10 mouse cellular contexts compared by ENCODE assay signal in genomic region chr5:129782211-129782610, GRCm38 (mm10). TPM values are rescaled to one million over a fixed set of nuclear protein-coding genes. Genes with fewer than 3 reads are reported as not detected.
DNase-seq lines count a peak whose midpoint lies in the region; ATAC-seq and TF ChIP-seq lines count a peak whose summit lies in the region.
"Had no signal": no experiment of that assay in that cellular context is flagged by ENCODE, and none has a peak within 500 bp of the region (broad histone marks: within the 10 kb centered on the region; RNA-seq: fewer than 3 reads in every experiment).

No protein-coding gene starts in this region.

- peak; percentile 25 to 34 for DNase-seq in cerebellum, postnatal 10 days
- peak; percentile 17 to 32 for DNase-seq in layer of hippocampus, postnatal 10 days (ENCODE audit: low spot score in 2 of 2)
- DNase-seq in layer of hippocampus, adult 8-10 months (ENCODE audit: low spot score in 2 of 2) = no peak
- DNase-seq in CH12.LX (ENCODE audit: extremely low read depth) = peak; percentile 57
- peak; percentile 48 for DNase-seq in fibroblast of lung, adult 2 months (ENCODE audit: low read depth)
- DNase-seq in spleen, adult 18-20 months = no peak

- no peaks in the 10 kb centered on the region for H3K27me3 ChIP-seq in CH12.LX (replicated peaks)
- H3K27me3 ChIP-seq: embryonic facial prominence, embryonic 12.5 days had no signal

- H3K4me2 ChIP-seq in CH12.LX (ENCODE audit: insufficient read depth, low read depth, poor library complexity, severe bottlenecking) = no peak overlapping the region
- H3K4me2 ChIP-seq: embryonic facial prominence, embryonic 12.5 days had no signal

- H3K27ac ChIP-seq in CH12.LX (ENCODE audit: insufficient read depth, low read depth) = no peak overlapping the region
- H3K27ac ChIP-seq: embryonic facial prominence, embryonic 12.5 days had no signal

- no peak for TF ChIP-seq POLR2A in CH12.LX (IDR thresholded peaks at IDR 0.05; ENCODE audit: low read depth, low read length)

- H3K4me1 ChIP-seq in CH12.LX (ENCODE audit: control insufficient read depth in 1 of 2, insufficient read depth in 2 of 2) = peaks cover 5 to 23% of the 10 kb centered on the region in 2 experiments; a peak in 2 of 4 replicates

- no peak overlapping the region for H3K9ac ChIP-seq in CH12.LX (ENCODE audit: insufficient read depth, low read depth)
- H3K9ac ChIP-seq: embryonic facial prominence, embryonic 12.5 days had no signal

- H3K79me2 ChIP-seq in CH12.LX (replicated peaks; ENCODE audit: control insufficient read depth, extremely low read depth, insufficient read depth, poor library complexity, severe bottlenecking) = peaks cover 16% of the 10 kb centered on the region

- in situ Hi-C loops in CH12.LX (cut with MboI; ENCODE audit: low pct_ligation_motif_present, low pct_unique_long_range_greater_than_20kb, low sequenced_read_pairs) = no loop called here

- H3K4me3 ChIP-seq in CH12.LX (replicated peaks in 1 of 3; ENCODE audit: low read depth in 2 of 3, low read length in 2 of 3, poor library complexity in 1 of 3) = no peak overlapping the region
- H3K4me3 ChIP-seq: embryonic facial prominence, embryonic 12.5 days had no signal

- peak in 1 of 2 experiments; percentile 78; a peak in 2 of 4 replicates for TF ChIP-seq CTCF in CH12.LX (conservative IDR thresholded peaks at IDR 0.05 in 1 of 2, IDR thresholded peaks at IDR 0.05 in 1 of 2; ENCODE audit: low read depth in 2 of 2, low read length in 2 of 2)

- H3K9me3 ChIP-seq in CH12.LX (replicated peaks; ENCODE audit: low read length) = no peaks in the 10 kb centered on the region
- H3K9me3 ChIP-seq: embryonic facial prominence, embryonic 12.5 days; G1E had no signal

- peaks cover 2 to 3% of the 10 kb centered on the region in 2 experiments for H3K36me3 ChIP-seq in CH12.LX (replicated peaks in 1 of 2; ENCODE audit: control insufficient read depth in 1 of 2, insufficient read depth in 1 of 2, low read length in 1 of 2)
- H3K36me3 ChIP-seq: embryonic facial prominence, embryonic 12.5 days had no signal

- TF ChIP-seq EP300 in CH12.LX (IDR thresholded peaks at IDR 0.05; ENCODE audit: low read length) = no peak

- TF ChIP-seq RAD21 in CH12.LX (IDR thresholded peaks at IDR 0.05; ENCODE audit: low read depth, low read length) = peak; percentile 74

- no peak for ATAC-seq in cerebellum, adult (ENCODE audit: insufficient number of reproducible peaks, low FRiP score, low TSS enrichment)
- no peak for ATAC-seq in erythroid progenitor cell, adult 5-6 weeks (replicated peaks; ENCODE audit: low FRiP score, poor library complexity, severe bottlenecking)

- dilution Hi-C loops in CH12.LX (cut with MboI; ENCODE audit: extremely low pct_ligation_motif_present, extremely low pct_unique_long_range_greater_than_20kb, low sequenced_read_pairs) = no loop called here

TF ChIP-seq in CH12.LX, 34 proteins besides CTCF, POLR2A, EP300 and RAD21:
- TF ChIP-seq SMC3 (IDR thresholded peaks at IDR 0.05; ENCODE audit: low read depth, low read length) (peak; percentile 46), MXI1 (IDR thresholded peaks at IDR 0.05; ENCODE audit: low read depth, low read length) (no peak), RCOR1 (conservative IDR thresholded peaks at IDR 0.05; ENCODE audit: low read depth, low read length) (no peak), GABPA (IDR thresholded peaks at IDR 0.05; ENCODE audit: insufficient replicate concordance, low read depth, low read length) (no peak), MAFK (IDR thresholded peaks at IDR 0.05; ENCODE audit: insufficient replicate concordance, low read length) (no peak)

RNA-seq across cellular contexts. Expression of gene Psph, which starts 5.0 kb away (rescaled TPM):
- total RNA-seq in layer of hippocampus, postnatal 10 days (2021) = 10 to 100 TPM; 23.7 to 28.5 TPM
- total RNA-seq in layer of hippocampus, adult 8-10 months (2022) = 10 to 100 TPM; 23.0 to 31.3 (median 28.6) TPM
- total RNA-seq in CH12.LX (2012; rRNA removed) (145 and 232 TPM in 2 replicates), CH12.LX (2014; rRNA removed) (199 and 252 TPM in 2 replicates)
- 128 and 139 TPM in 2 replicates for polyA plus RNA-seq in CH12.LX (2012; ENCODE audit: insufficient read length, low read depth)
- 18.0 and 24.7 TPM in 2 replicates for total RNA-seq in erythroid progenitor cell, adult 5-6 weeks (2015; ENCODE audit: low replicate concordance)
- 1.9 and 16.4 TPM in 2 replicates for total RNA-seq in erythroid progenitor cell, adult 5-6 weeks (2017; ENCODE audit: low replicate concordance)

RNA-seq across cellular contexts. Expression of gene Nipsnap2, which starts 57.3 kb away (rescaled TPM):
- total RNA-seq in layer of hippocampus, postnatal 10 days (2021) = 10 to 100 TPM; 78.1 to 79.6 TPM
- 10 to 100 TPM; 79.4 to 85.9 (median 82.6) TPM for total RNA-seq in layer of hippocampus, adult 8-10 months (2022)
- 24.3 and 30.4 TPM in 2 replicates for total RNA-seq in CH12.LX (2012; rRNA removed)
- total RNA-seq in CH12.LX (2014; rRNA removed) = 23.9 and 24.8 TPM in 2 replicates
- polyA plus RNA-seq in CH12.LX (2012; ENCODE audit: insufficient read length, low read depth) = 18.3 TPM in 2 replicates
- total RNA-seq in erythroid progenitor cell, adult 5-6 weeks (2015; ENCODE audit: low replicate concordance) = 9.7 and 13.8 TPM in 2 replicates
- 1.7 and 14.9 TPM in 2 replicates for total RNA-seq in erythroid progenitor cell, adult 5-6 weeks (2017; ENCODE audit: low replicate concordance)

Comparison
In these comparisons a context has a peak if more than half of its experiments do, and no peak if none do; other contexts are left out.
1. DNase-seq: peak in cerebellum, postnatal 10 days (2 of 2), layer of hippocampus, postnatal 10 days (2 of 2), CH12.LX (single experiment) and fibroblast of lung, adult 2 months (single experiment); none in layer of hippocampus, adult 8-10 months (0 of 2) and spleen, adult 18-20 months (0 of 2).
2. RNA of gene Psph, which starts 5.0 kb away (total RNA-seq): 145 to 252 TPM in CH12.LX; 23.0 to 31.3 TPM in layer of hippocampus, adult 8-10 months, 23.7 to 28.5 TPM in layer of hippocampus, postnatal 10 days and 1.9 to 24.7 TPM in erythroid progenitor cell, adult 5-6 weeks; every median in the first group is over 4 times any median in the second.